Mouse (Mus musculus) forebrain, embryonic 14.5 days (tissue): ENCODE results near the gene Bag6. TPM values are rescaled to one million over a fixed set of nuclear protein-coding genes. Genes with fewer than 3 reads are reported as not detected.
"Not testable (repeated sequence)": the region's sequence is repeated elsewhere in the genome, so short reads cannot be mapped to it uniquely, and the experiment has no call there.

Experiments
- ATAC-seq: fragments of 200-750 bp; cut with Nextera tagmentation; 2 replicates; pipeline ENCODE4 v1.8.0; 2017; ENCODE audit warnings: mild to moderate bottlenecking, moderate library complexity
- DNase-seq: peaks from one replicate; pipeline ENCODE4 v3.0.0-alpha.2; 2015; ENCODE audit warnings: low spot score
- H3K27ac ChIP-seq: fragments of 300-500 bp; sonication (generic); 2 replicates; pipeline ENCODE4 v1.5.1; 2014; ENCODE audit warnings: low read depth, mild to moderate bottlenecking, control low read depth, low read length, moderate library complexity
- H3K27me3 ChIP-seq: fragments of 300-500 bp; sonication (generic); replicated peaks from 2 replicates; pipeline ENCODE4 v1.6.1; 2014; ENCODE audit warnings: low read length, control low read depth, mixed read lengths; ENCODE audit not compliant: control insufficient read depth, insufficient read depth
- H3K36me3 ChIP-seq: fragments of 300-500 bp; sonication (generic); 2 replicates; pipeline ENCODE4 v1.6.1; 2014; ENCODE audit warnings: low read length, control low read depth; ENCODE audit not compliant: control insufficient read depth, insufficient read depth
- H3K4me1 ChIP-seq: fragments of 300-500 bp; sonication (generic); 2 replicates; pipeline ENCODE4 v1.6.1; 2014; ENCODE audit warnings: antibody characterized with exemption, low read length, control low read depth; ENCODE audit not compliant: control insufficient read depth, insufficient read depth
- H3K4me2 ChIP-seq: fragments of 300-500 bp; sonication (generic); 2 replicates; pipeline ENCODE4 v1.6.1; 2014; ENCODE audit warnings: mild to moderate bottlenecking, control low read depth, low read length
- H3K4me3 ChIP-seq: fragments of 300-500 bp; sonication (generic); 2 replicates; pipeline ENCODE4 v1.5.1; 2014; ENCODE audit warnings: low read depth, low read length, control low read depth
- H3K9ac ChIP-seq: fragments of 300-500 bp; sonication (generic); 2 replicates; pipeline ENCODE4 v1.6.1; 2014; ENCODE audit warnings: mild to moderate bottlenecking, low read length, control low read depth, moderate library complexity
- H3K9me3 ChIP-seq: fragments of 300-500 bp; sonication (generic); replicated peaks from 2 replicates; pipeline ENCODE4 v1.6.1; 2016; ENCODE audit warnings: low read length, control low read depth, mixed read lengths; ENCODE audit not compliant: control insufficient read depth
- WGBS: fragments of 180-500 bp; shearing (Covaris S2); extraction: QIAGEN DNeasy Blood & Tissue Kit; methylation state at CpG from one replicate; pipeline ENCODE4 v1.1.7; 2014; 5-methylcytosine and 5-hydroxymethylcytosine counted together
- polyA plus RNA-seq: library from polyadenylated mRNA; unstranded; fragments of >200 nt; fragmentation: Nextera tagmentation; extraction: Ambion mirVana; gene quantifications from 2 replicates; pipeline ENCODE4 v1.2.1, GENCODE M21; 2014

Bag6 gene
- polyA plus RNA-seq, 1 experiment from 2014 or later, result 144 TPM

GRCm38 (mm10) chr17:35124261-35124896 lies 10.6 kb upstream of the Bag6 start:
- Histone ChIP-seq H3K4me1 (peaks cover 15% of the 10 kb centered on the region), H3K36me3 (peaks cover 26% of the 10 kb centered on the region)
- not testable (repeated sequence) for H3K9ac ChIP-seq, DNase-seq, H3K27ac ChIP-seq, ATAC-seq, H3K4me3 ChIP-seq, H3K4me2 ChIP-seq, H3K9me3 ChIP-seq, H3K27me3 ChIP-seq
- 92% methylated on average over 12 of the region's 12 CpGs for WGBS

DNA sequence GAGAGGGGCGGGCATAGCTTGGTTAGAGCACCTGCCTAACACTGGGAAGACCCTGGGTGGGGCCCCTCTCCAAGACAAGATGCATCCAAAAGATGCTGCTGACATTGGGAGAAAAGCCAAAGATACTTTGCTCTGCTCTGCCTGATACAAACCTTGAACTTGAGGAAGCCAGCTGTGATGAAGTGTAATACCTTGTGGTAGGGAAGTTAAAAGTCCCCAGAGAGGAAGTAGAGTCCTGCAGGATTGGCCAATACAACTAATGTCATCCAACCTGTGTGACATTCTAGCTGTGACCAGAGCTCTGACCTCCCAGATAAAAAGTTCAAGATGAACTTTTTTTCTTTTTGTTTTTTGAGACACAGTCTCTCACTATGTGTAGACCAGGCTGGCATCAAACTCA lies 9.9 kb upstream of the Bag6 start:
- ATAC-seq, result no peak
- Histone ChIP-seq H3K4me1 (peaks cover 12% of the 10 kb centered on the region), H3K4me3 (no peak overlapping the region), H3K27me3 (no peaks in the 10 kb centered on the region), H3K9ac (no peak overlapping the region), H3K4me2 (0 out of 2 replicates have a peak overlapping the region, but pooled peaks have one; percentile 62), H3K36me3 (peaks cover 22% of the 10 kb centered on the region), H3K27ac (no peak overlapping the region), H3K9me3 (no peaks in the 10 kb centered on the region)
- no peak for DNase-seq
- 96% methylated on average over 1 of the region's 1 CpGs for WGBS

GRCm38 (mm10) chr17:35125578-35125977 lies 9.4 kb upstream of the Bag6 start:
- H3K4me1 ChIP-seq, result peaks cover 7% of the 10 kb centered on the region; the same call in 1 of the 2 replicates
- no peak for DNase-seq
- 35% methylated on average over 6 of the region's 6 CpGs for WGBS
- no peak overlapping the region for H3K27ac ChIP-seq
- no peaks in the 10 kb centered on the region for H3K27me3 ChIP-seq
- peak overlapping the region; percentile 84 for H3K9ac ChIP-seq
- no peaks in the 10 kb centered on the region for H3K9me3 ChIP-seq
- H3K4me3 ChIP-seq, result peak overlapping the region; percentile 49
- no peak for ATAC-seq
- H3K4me2 ChIP-seq, result peak overlapping the region; percentile 62
- H3K36me3 ChIP-seq, result peaks cover 26% of the 10 kb centered on the region

DNA sequence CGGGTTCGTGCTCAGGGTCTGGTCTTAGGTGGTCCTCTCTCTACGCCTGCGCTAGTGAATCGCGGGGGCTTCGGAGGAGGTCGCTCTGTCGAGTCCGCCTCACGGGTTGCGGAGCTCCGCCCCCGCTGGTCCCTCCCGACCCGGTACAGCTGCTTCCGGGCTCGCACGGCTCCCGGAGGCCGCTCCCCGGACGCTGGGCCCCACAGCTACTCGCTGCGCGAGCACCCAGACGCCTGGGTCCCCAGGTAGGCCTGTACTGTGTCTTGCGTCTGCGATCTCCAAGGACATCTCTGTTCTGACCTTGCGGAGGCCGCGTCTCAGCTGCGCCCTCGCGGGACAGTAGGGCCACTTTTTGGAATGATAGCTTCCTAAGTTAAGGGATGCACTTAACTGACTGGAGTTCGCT lies 8.8 kb upstream of the Bag6 start, which contains the start of gene D17H6S53E:
TSS of gene D17H6S53E (plus strand) at position 168 of the 406 bp plus-strand sequence.
- Histone ChIP-seq H3K9ac (peak within 1 kb of the TSS; percentile 84), H3K27me3 (no peaks in the 10 kb centered on the region), H3K36me3 (peaks cover 26% of the 10 kb centered on the region), H3K27ac (peak within 1 kb of the TSS; percentile 45), H3K9me3 (no peaks in the 10 kb centered on the region), H3K4me3 (peak within 1 kb of the TSS; percentile 49), H3K4me1 (peaks cover 7% of the 10 kb centered on the region; the same call in 1 of the 2 replicates), H3K4me2 (peak within 1 kb of the TSS; percentile 62)
- ATAC-seq (peak; percentile 47), DNase-seq (peak; percentile 78)
- 1% methylated on average over 36 of the region's 36 CpGs for WGBS

DNA sequence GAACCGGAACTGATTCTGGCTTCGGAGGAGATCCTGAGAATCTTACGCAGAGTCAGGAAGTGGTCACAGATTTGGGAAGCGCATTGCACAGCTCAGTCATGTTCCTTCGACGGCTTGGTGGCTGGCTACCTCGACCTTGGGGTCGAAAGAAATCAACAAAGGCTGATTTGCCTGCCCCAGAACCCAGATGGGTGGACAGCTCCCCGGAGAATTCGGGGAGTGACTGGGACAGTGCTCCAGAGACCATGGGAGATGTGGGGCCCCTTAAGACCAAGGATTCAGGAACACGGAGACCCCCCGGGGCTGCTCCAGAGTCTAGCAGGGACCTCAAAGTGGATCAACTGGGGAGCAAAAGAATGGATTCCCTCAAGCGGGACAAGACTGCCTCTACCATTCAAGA lies 8.0 kb upstream of the Bag6 start:
- no peak overlapping the region for H3K27ac ChIP-seq
- DNase-seq (no peak), ATAC-seq (no peak)
- H3K36me3 ChIP-seq, result peaks cover 26% of the 10 kb centered on the region
- H3K9me3 ChIP-seq, result no peaks in the 10 kb centered on the region
- no peaks in the 10 kb centered on the region for H3K27me3 ChIP-seq
- H3K4me3 ChIP-seq, result peak overlapping the region; percentile 49
- H3K9ac ChIP-seq, result peak overlapping the region; percentile 84
- peak overlapping the region; percentile 62 for H3K4me2 ChIP-seq
- peaks cover 7% of the 10 kb centered on the region; the same call in 1 of the 2 replicates for H3K4me1 ChIP-seq
- 80% methylated on average over 13 of the region's 13 CpGs for WGBS

DNA sequence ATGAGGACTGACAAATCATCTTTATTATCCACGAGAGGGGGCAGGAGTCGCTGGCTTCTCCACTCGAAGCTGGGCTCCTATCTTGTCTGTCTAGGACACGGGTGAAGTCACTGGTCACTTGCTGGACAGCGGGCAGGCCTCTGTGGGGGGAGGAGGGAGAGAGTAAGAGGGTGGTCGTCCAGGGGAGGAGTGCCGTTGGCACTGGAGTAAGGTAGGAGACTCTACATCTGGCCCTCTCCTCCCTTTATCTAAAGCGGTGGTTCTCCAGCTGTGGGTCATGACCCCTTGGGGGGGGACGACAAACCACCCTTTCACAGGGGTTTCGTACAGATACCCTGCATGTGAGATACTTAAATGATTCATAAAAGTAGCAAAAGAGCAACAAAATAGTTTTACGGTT lies 6.0 kb upstream of the Bag6 start:
- Histone ChIP-seq H3K4me3 (no peak overlapping the region), H3K27me3 (no peaks in the 10 kb centered on the region), H3K9me3 (no peaks in the 10 kb centered on the region), H3K9ac (no peak overlapping the region), H3K27ac (no peak overlapping the region), H3K4me1 (peaks cover 7% of the 10 kb centered on the region; the same call in 1 of the 2 replicates), H3K36me3 (peaks cover 20% of the 10 kb centered on the region; the same call in 1 of the 2 replicates), H3K4me2 (no peak overlapping the region)
- ATAC-seq (no peak), DNase-seq (no peak)
- 82% methylated on average over 11 of the region's 11 CpGs for WGBS

- no peak for ATAC-seq
- Histone ChIP-seq H3K9me3 (no peaks in the 10 kb centered on the region), H3K4me1 (0 out of 2 replicates have a peak, but pooled peaks cover 4% of the 10 kb centered on the region), H3K4me2 (no peak overlapping the region), H3K27ac (no peak overlapping the region), H3K36me3 (0 out of 2 replicates have a peak, but pooled peaks cover 10% of the 10 kb centered on the region), H3K4me3 (no peak overlapping the region), H3K27me3 (no peaks in the 10 kb centered on the region), H3K9ac (no peak overlapping the region)
- 95% methylated on average over 8 of the region's 8 CpGs for WGBS
- no peak for DNase-seq
These were observed 3.9 kb upstream of the Bag6 start for GRCm38 (mm10) chr17:35131038-35131437.

- H3K36me3 ChIP-seq, result 0 out of 2 replicates have a peak, but pooled peaks cover 10% of the 10 kb centered on the region
- no peak within 1 kb of the TSS for H3K4me2 ChIP-seq
- peaks cover 6% of the 10 kb centered on the region for H3K4me1 ChIP-seq
- H3K27ac ChIP-seq, result no peak within 1 kb of the TSS
- H3K27me3 ChIP-seq, result no peaks in the 10 kb centered on the region
- WGBS, result 83% methylated on average over 15 of the region's 15 CpGs
- no peak within 1 kb of the TSS for H3K9ac ChIP-seq
- H3K9me3 ChIP-seq, result no peaks in the 10 kb centered on the region
- H3K4me3 ChIP-seq, result no peak within 1 kb of the TSS
- ATAC-seq (no peak), DNase-seq (no peak)
These were observed 3.3 kb upstream of the Bag6 start, which contains the start of gene Apom for GRCm38 (mm10) chr17:35131500-35132173. Gene Apom, minus strand, starts transcription at chr17:35132050.

DNA sequence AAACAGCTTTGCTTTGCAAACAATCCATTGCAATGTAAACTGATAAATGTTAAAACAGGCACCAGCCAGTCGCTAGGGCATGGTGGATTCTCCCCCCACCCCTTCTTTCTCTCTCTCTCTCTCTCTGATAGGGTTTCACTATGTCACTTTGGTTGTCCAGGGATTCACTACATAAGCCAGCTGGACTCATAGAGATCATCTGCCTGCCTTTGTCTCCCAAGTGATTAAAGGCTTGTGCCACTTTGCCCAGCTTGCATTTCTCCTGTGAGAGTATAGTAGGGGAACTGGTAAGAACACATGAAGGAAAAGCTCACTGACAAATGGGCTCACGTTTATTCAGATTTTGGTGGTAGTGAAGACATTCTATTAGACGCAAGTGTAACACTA lies 2.8 kb upstream of the Bag6 start:
- no peak overlapping the region for H3K9ac ChIP-seq
- 81% methylated on average over 3 of the region's 3 CpGs for WGBS
- H3K4me1 ChIP-seq, result peaks cover 8% of the 10 kb centered on the region
- no peak overlapping the region for H3K4me2 ChIP-seq
- no peaks in the 10 kb centered on the region for H3K27me3 ChIP-seq
- 0 out of 2 replicates have a peak, but pooled peaks cover 10% of the 10 kb centered on the region for H3K36me3 ChIP-seq
- no peak overlapping the region for H3K4me3 ChIP-seq
- H3K9me3 ChIP-seq, result no peaks in the 10 kb centered on the region
- ATAC-seq, result no peak
- H3K27ac ChIP-seq, result no peak overlapping the region
- DNase-seq, result no peak
